Mouse (Mus musculus) megakaryocyte, adult 5-6 weeks (primary cell): ENCODE data around the gene Cyp2j6. TPM values are rescaled to one million over a fixed set of nuclear protein-coding genes. Genes with fewer than 3 reads are reported as not detected.
"Not testable (repeated sequence)": the region's sequence is repeated elsewhere in the genome, so short reads cannot be mapped to it uniquely, and the experiment has no call there.

Source experiments
- ATAC-seq: 2 replicates; pipeline ENCODE4 v1.8.0; 2016; ENCODE audit warnings: mild to moderate bottlenecking, inconsistent platforms; ENCODE audit not compliant: poor library complexity, severe bottlenecking
- total RNA-seq, 2 experiments: library from RNA; stranded (forward) in 1 of 2; stranded (reverse) in 1 of 2; fragments of 153-499, 151-499 nt in 1 of 2; fragments of 221-1000, 200-1000 nt in 1 of 2; gene quantifications; 2 replicates each; pipeline versions ENCODE4 v1.2.3 to v1.2.4; 2015 to 2017

The Cyp2j6 gene
- total RNA-seq (2015) (not detected in 2 replicates), total RNA-seq (2017) (0.04 and 0.15 TPM in 2 replicates)

GRCm38 (mm10) chr4:96553133-96553819 is at the start of gene Cyp2j6:
Gene Cyp2j6 (minus strand): TSS chr4:96553661.
- ATAC-seq: peak; percentile 63

- peak; percentile 54 for ATAC-seq
Measured at GRCm38 (mm10) chr4:96591791-96592150, 38.3 kb upstream of the Cyp2j6 start.

- peak; percentile 79 for ATAC-seq
Measured at GRCm38 (mm10) chr4:96590911-96591790, 37.7 kb upstream of the Cyp2j6 start, which contains the start of gene Cyp2j9. Gene Cyp2j9 (minus strand): TSS chr4:96591578.

- no peak for ATAC-seq
Measured at GRCm38 (mm10) chr4:96581425-96582088, 28.1 kb upstream of the Cyp2j6 start.

GRCm38 (mm10) chr4:96580351-96580750 is 26.9 kb upstream of the Cyp2j6 start:
- not testable (repeated sequence) for ATAC-seq

GRCm38 (mm10) chr4:96569442-96569841 is 16.0 kb upstream of the Cyp2j6 start:
- ATAC-seq: peak; percentile 56

GRCm38 (mm10) chr4:96567988-96568387 is 14.5 kb upstream of the Cyp2j6 start:
- ATAC-seq: no peak

GRCm38 (mm10) chr4:96565808-96566207 is 12.3 kb upstream of the Cyp2j6 start:
- ATAC-seq: no peak

- ATAC-seq: no peak
Measured at GRCm38 (mm10) chr4:96560464-96560863, 7.0 kb upstream of the Cyp2j6 start.

- ATAC-seq: no peak
Measured at GRCm38 (mm10) chr4:96559781-96560180, 6.3 kb upstream of the Cyp2j6 start.

- ATAC-seq: peak; percentile 22; the same call in 1 of the 2 replicates
Measured at GRCm38 (mm10) chr4:96551619-96552018, 1.8 kb downstream of the Cyp2j6 start.

GRCm38 (mm10) chr4:96545976-96546375 is 7.5 kb downstream of the Cyp2j6 start:
- no peak for ATAC-seq

GRCm38 (mm10) chr4:96525772-96526171 is 27.7 kb downstream of the Cyp2j6 start:
- peak; percentile 35; the same call in 1 of the 2 replicates for ATAC-seq

GRCm38 (mm10) chr4:96522256-96522655 is 31.2 kb downstream of the Cyp2j6 start:
- ATAC-seq: no peak

- peak; percentile 98 for ATAC-seq
Measured at GRCm38 (mm10) chr4:96510083-96510482, 43.4 kb downstream of the Cyp2j6 start.

GRCm38 (mm10) chr4:96507286-96507685 is 46.2 kb downstream of the Cyp2j6 start, which contains the start of gene Cyp2j8:
Gene Cyp2j8 (minus strand): TSS chr4:96507386.
- no peak for ATAC-seq

Other genes with a start within 250 kb of the Cyp2j6 start
- gene Cyp2j11, start 205.0 kb downstream of the Cyp2j6 start, total RNA-seq (2015): not detected in 2 replicates
- gene Cyp2j11, start 205.0 kb downstream of the Cyp2j6 start, total RNA-seq (2017): not detected in 2 replicates
- not detected in 2 replicates for gene Cyp2j8, start 46.3 kb downstream of the Cyp2j6 start, total RNA-seq (2015)
- gene Cyp2j8, start 46.3 kb downstream of the Cyp2j6 start, total RNA-seq (2017): not detected in 2 replicates
- gene Cyp2j9, start 37.9 kb upstream of the Cyp2j6 start, total RNA-seq (2015): 0.07 TPM in 1 of 2 replicates, not detected in the other
- not detected in 2 replicates for gene Cyp2j9, start 37.9 kb upstream of the Cyp2j6 start, total RNA-seq (2017)
- gene Cyp2j5, start 110.5 kb upstream of the Cyp2j6 start, total RNA-seq (2015): not detected in 2 replicates
- not detected in 2 replicates for gene Cyp2j5, start 110.5 kb upstream of the Cyp2j6 start, total RNA-seq (2017)
- gene Gm12695, start 231.5 kb upstream of the Cyp2j6 start, total RNA-seq (2015): not detected in 2 replicates
- gene Gm12695, start 231.5 kb upstream of the Cyp2j6 start, total RNA-seq (2017): not detected in 2 replicates